Mouse (Mus musculus): ENCODE measurements around the gene Epb41l5. TPM values are rescaled to one million over a fixed set of nuclear protein-coding genes. Genes with fewer than 3 reads are reported as not detected.

The Epb41l5 gene
- polyA plus RNA-seq (2014; fragmentation: Nextera tagmentation; extraction: Ambion mirVana): 53.3 and 54.2 TPM in 2 replicates

DNA sequence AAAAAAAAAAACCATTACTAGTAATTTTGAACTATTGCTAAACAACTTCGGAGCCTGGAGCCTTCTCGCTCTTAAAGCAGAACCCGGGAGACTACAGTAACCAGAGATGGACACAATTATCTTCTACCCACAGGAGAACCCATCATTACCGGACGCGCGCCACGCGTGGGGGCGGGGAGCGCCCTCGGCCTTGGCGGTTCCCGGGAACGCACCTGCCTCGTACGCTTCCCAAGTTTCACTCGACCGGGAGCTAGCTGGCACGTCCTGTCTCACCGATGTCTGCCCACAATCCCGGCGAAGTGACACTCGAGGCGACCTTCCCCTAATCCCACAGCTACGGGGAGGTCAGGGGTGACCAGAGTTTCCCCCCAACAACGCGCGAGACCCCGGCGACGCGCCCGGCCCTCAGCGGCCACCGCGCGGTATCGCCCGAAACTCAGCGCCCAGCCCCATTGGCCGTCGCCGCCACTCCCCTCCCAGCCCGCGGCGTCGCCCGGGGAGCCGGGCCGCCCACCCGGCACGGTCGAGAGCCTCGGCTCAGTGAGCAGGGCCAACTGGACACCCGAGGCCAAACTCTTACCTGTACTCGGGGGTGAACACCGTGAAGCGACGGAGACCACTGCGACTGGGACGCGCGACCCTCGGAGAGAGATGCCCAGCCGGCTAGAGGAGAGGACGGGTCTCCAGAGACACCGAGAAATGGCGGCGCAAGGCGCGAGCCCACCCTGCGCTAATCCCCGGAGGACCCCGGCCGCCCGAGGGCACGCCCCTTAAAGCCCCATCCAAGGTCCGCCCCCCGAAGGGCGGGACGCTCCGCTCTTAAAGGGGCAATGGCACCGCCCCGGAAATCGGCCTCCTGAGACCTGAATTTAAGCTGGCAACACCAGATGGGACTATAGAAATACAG is at the start of gene Epb41l5:
Gene Epb41l5 (minus strand): TSS at position 796 of the 907 bp plus-strand sequence.
- Histone ChIP-seq H3K4me2 (ENCODE audit: low read depth, low read length, severe bottlenecking) (peak within 1 kb of the TSS; percentile 78), H3K9me3 (ENCODE audit: control insufficient read depth, low read length) (no peaks in the 10 kb centered on the region), H3K27ac (ENCODE audit: low read depth, low read length) (peak within 1 kb of the TSS; percentile 79), H3K36me3 (ENCODE audit: control insufficient read depth, insufficient read depth, low read length) (no peaks in the 10 kb centered on the region), H3K4me1 (replicated peaks; ENCODE audit: control insufficient read depth, insufficient read depth, low read length) (no peaks in the 10 kb centered on the region; the same call in 1 of the 2 replicates), H3K4me3 (ENCODE audit: low read depth, low read length) (peak within 1 kb of the TSS; percentile 79), H3K27me3 (ENCODE audit: control insufficient read depth, insufficient read depth, low read length) (no peaks in the 10 kb centered on the region), H3K9ac (ENCODE audit: low read length) (peak within 1 kb of the TSS; percentile 73)
- under 1% methylated on average over 85 of the region's 86 CpGs for WGBS
- DNase-seq (ENCODE audit: low spot score) (peak; percentile 95), ATAC-seq (replicated peaks; ENCODE audit: low FRiP score) (peak; percentile 98)

DNA sequence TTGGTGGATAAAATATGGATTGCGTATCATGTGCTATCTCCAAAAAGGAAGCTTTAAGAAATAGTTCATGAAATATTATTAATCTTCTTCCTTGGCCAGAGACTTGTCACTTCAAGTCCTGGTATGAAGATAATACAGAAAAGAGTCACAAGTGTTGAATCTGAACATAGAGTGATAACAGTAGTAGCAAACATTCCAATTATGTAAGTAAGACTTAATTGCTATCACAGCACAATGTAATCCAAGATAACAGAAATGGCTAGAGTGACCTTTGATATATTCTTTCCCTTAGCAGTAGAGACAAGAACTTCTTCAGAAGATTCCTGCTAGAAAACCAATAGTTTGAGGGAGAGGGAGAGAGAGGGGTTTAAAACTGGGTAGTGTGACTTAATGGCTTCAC is 48.1 kb upstream of the Epb41l5 start:
- DNase-seq (ENCODE audit: low spot score) (no peak), ATAC-seq (replicated peaks; ENCODE audit: low FRiP score) (no peak)
- Histone ChIP-seq H3K4me2 (ENCODE audit: low read depth, low read length, severe bottlenecking) (no peak overlapping the region), H3K27me3 (ENCODE audit: control insufficient read depth, insufficient read depth, low read length) (no peaks in the 10 kb centered on the region), H3K9me3 (ENCODE audit: control insufficient read depth, low read length) (no peaks in the 10 kb centered on the region), H3K4me3 (ENCODE audit: low read depth, low read length) (no peak overlapping the region), H3K9ac (ENCODE audit: low read length) (no peak overlapping the region), H3K4me1 (replicated peaks; ENCODE audit: control insufficient read depth, insufficient read depth, low read length) (no peaks in the 10 kb centered on the region), H3K27ac (ENCODE audit: low read depth, low read length) (no peak overlapping the region), H3K36me3 (ENCODE audit: control insufficient read depth, insufficient read depth, low read length) (no peaks in the 10 kb centered on the region; the same call in 1 of the 2 replicates)
- 100% methylated on average over 1 of the region's 1 CpGs for WGBS

DNA sequence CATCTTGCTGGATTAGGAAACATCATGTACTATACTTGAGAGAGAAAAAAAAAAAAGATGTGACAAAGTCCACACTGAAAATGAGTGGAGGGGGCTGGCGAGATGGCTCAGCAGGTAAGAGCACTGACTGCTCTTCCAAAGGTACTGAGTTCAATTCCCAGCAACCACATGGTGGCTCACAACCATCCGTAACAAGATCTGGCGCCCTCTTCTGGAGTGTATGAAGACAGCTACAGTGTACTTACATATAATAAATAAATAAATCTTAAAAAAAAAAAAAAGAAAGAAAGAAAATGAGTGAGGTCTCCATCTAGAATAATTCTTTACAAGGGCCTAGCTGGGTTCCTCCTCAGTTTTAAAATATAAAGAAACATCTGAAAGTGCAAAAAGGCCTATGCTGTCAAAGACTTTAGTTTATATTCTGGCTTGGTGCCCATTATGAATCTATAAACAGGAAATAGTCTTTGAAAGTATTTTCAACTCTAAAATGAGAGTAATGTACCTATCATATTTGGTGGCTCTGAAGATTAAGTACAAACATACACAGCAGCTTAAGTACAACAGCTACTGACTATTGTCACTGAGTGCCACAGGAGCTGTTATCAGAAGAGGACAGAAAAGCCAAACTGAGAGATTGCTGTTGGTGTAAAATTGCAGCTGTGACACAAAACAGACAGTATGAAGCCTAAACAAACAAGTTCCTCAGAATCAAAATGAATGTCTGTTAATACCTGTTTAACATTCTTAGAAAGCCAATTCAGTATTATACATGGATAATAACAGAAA is 37.2 kb upstream of the Epb41l5 start:
- H3K4me2 ChIP-seq (ENCODE audit: low read depth, low read length, severe bottlenecking): no peak overlapping the region
- ATAC-seq (replicated peaks; ENCODE audit: low FRiP score): no peak
- H3K27ac ChIP-seq (ENCODE audit: low read depth, low read length): no peak overlapping the region
- no peaks in the 10 kb centered on the region for H3K4me1 ChIP-seq (replicated peaks; ENCODE audit: control insufficient read depth, insufficient read depth, low read length)
- no peaks in the 10 kb centered on the region for H3K9me3 ChIP-seq (ENCODE audit: control insufficient read depth, low read length)
- no peak overlapping the region for H3K4me3 ChIP-seq (ENCODE audit: low read depth, low read length)
- H3K36me3 ChIP-seq (ENCODE audit: control insufficient read depth, insufficient read depth, low read length): no peaks in the 10 kb centered on the region
- H3K9ac ChIP-seq (ENCODE audit: low read length): no peak overlapping the region
- DNase-seq (ENCODE audit: low spot score): no peak
- WGBS: 89% methylated on average over 3 of the region's 3 CpGs
- H3K27me3 ChIP-seq (ENCODE audit: control insufficient read depth, insufficient read depth, low read length): no peaks in the 10 kb centered on the region

GRCm38 (mm10) chr1:119681663-119682213 is 32.9 kb upstream of the Epb41l5 start:
- no peaks in the 10 kb centered on the region for H3K4me1 ChIP-seq (replicated peaks; ENCODE audit: control insufficient read depth, insufficient read depth, low read length)
- H3K4me3 ChIP-seq (ENCODE audit: low read depth, low read length): no peak overlapping the region
- H3K9ac ChIP-seq (ENCODE audit: low read length): no peak overlapping the region
- H3K36me3 ChIP-seq (ENCODE audit: control insufficient read depth, insufficient read depth, low read length): no peaks in the 10 kb centered on the region
- no peaks in the 10 kb centered on the region for H3K9me3 ChIP-seq (ENCODE audit: control insufficient read depth, low read length)
- DNase-seq (ENCODE audit: low spot score) (no peak), ATAC-seq (replicated peaks; ENCODE audit: low FRiP score) (peak; percentile 30)
- no peak overlapping the region for H3K4me2 ChIP-seq (ENCODE audit: low read depth, low read length, severe bottlenecking)
- H3K27ac ChIP-seq (ENCODE audit: low read depth, low read length): no peak overlapping the region
- H3K27me3 ChIP-seq (ENCODE audit: control insufficient read depth, insufficient read depth, low read length): no peaks in the 10 kb centered on the region
- WGBS: 45% methylated on average over 2 of the region's 2 CpGs

GRCm38 (mm10) chr1:119674984-119675383 is 26.2 kb upstream of the Epb41l5 start:
- H3K27me3 ChIP-seq (ENCODE audit: control insufficient read depth, insufficient read depth, low read length): no peaks in the 10 kb centered on the region
- WGBS: 88% methylated on average over 1 of the region's 1 CpGs
- H3K9me3 ChIP-seq (ENCODE audit: control insufficient read depth, low read length): no peaks in the 10 kb centered on the region
- DNase-seq (ENCODE audit: low spot score) (no peak), ATAC-seq (replicated peaks; ENCODE audit: low FRiP score) (0 out of 2 replicates have a peak, but pooled peaks have one; percentile 53)
- H3K4me3 ChIP-seq (ENCODE audit: low read depth, low read length): no peak overlapping the region
- H3K4me1 ChIP-seq (replicated peaks; ENCODE audit: control insufficient read depth, insufficient read depth, low read length): no peaks in the 10 kb centered on the region
- H3K27ac ChIP-seq (ENCODE audit: low read depth, low read length): no peak overlapping the region
- H3K9ac ChIP-seq (ENCODE audit: low read length): no peak overlapping the region
- H3K4me2 ChIP-seq (ENCODE audit: low read depth, low read length, severe bottlenecking): no peak overlapping the region
- H3K36me3 ChIP-seq (ENCODE audit: control insufficient read depth, insufficient read depth, low read length): no peaks in the 10 kb centered on the region

GRCm38 (mm10) chr1:119666904-119667303 is 18.1 kb upstream of the Epb41l5 start:
- no peak overlapping the region for H3K9ac ChIP-seq (ENCODE audit: low read length)
- no peaks in the 10 kb centered on the region for H3K9me3 ChIP-seq (ENCODE audit: control insufficient read depth, low read length)
- H3K36me3 ChIP-seq (ENCODE audit: control insufficient read depth, insufficient read depth, low read length): no peaks in the 10 kb centered on the region; the same call in 1 of the 2 replicates
- 92% methylated on average over 7 of the region's 7 CpGs for WGBS
- no peak overlapping the region for H3K4me3 ChIP-seq (ENCODE audit: low read depth, low read length)
- no peak for DNase-seq (ENCODE audit: low spot score)
- no peak for ATAC-seq (replicated peaks; ENCODE audit: low FRiP score)
- H3K27ac ChIP-seq (ENCODE audit: low read depth, low read length): no peak overlapping the region
- no peaks in the 10 kb centered on the region for H3K4me1 ChIP-seq (replicated peaks; ENCODE audit: control insufficient read depth, insufficient read depth, low read length)
- no peaks in the 10 kb centered on the region for H3K27me3 ChIP-seq (ENCODE audit: control insufficient read depth, insufficient read depth, low read length)
- H3K4me2 ChIP-seq (ENCODE audit: low read depth, low read length, severe bottlenecking): no peak overlapping the region

DNA sequence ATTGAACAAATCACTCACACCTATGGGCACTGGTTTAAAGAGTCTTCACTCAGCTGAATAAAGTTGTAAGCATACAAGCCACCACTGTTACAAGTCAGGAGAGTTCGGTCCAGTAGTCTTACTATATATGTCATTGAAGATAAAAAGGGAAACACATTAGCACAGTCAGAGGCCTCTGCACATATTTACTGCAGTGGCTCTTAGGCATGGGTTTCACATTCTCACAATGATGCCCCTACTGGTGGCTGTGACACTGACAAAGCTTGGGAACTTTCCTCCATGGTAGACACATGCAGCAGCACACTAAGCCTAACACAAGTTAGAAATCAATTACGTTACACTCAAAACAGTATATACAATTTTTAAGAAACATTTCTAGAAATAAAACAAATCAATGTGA is 5.5 kb upstream of the Epb41l5 start:
- Histone ChIP-seq H3K27ac (ENCODE audit: low read depth, low read length) (no peak overlapping the region), H3K27me3 (ENCODE audit: control insufficient read depth, insufficient read depth, low read length) (no peaks in the 10 kb centered on the region), H3K4me2 (ENCODE audit: low read depth, low read length, severe bottlenecking) (no peak overlapping the region), H3K9ac (ENCODE audit: low read length) (no peak overlapping the region), H3K36me3 (ENCODE audit: control insufficient read depth, insufficient read depth, low read length) (no peaks in the 10 kb centered on the region), H3K9me3 (ENCODE audit: control insufficient read depth, low read length) (no peaks in the 10 kb centered on the region), H3K4me1 (replicated peaks; ENCODE audit: control insufficient read depth, insufficient read depth, low read length) (no peaks in the 10 kb centered on the region), H3K4me3 (ENCODE audit: low read depth, low read length) (no peak overlapping the region)
- DNase-seq (ENCODE audit: low spot score) (no peak), ATAC-seq (replicated peaks; ENCODE audit: low FRiP score) (no peak)
- 92% methylated on average over 2 of the region's 2 CpGs for WGBS

- Histone ChIP-seq H3K4me1 (replicated peaks; ENCODE audit: control insufficient read depth, insufficient read depth, low read length) (no peaks in the 10 kb centered on the region; the same call in 1 of the 2 replicates), H3K4me3 (ENCODE audit: low read depth, low read length) (no peak overlapping the region), H3K27me3 (ENCODE audit: control insufficient read depth, insufficient read depth, low read length) (no peaks in the 10 kb centered on the region), H3K4me2 (ENCODE audit: low read depth, low read length, severe bottlenecking) (no peak overlapping the region), H3K9me3 (ENCODE audit: control insufficient read depth, low read length) (no peaks in the 10 kb centered on the region), H3K27ac (ENCODE audit: low read depth, low read length) (no peak overlapping the region), H3K36me3 (ENCODE audit: control insufficient read depth, insufficient read depth, low read length) (no peaks in the 10 kb centered on the region), H3K9ac (ENCODE audit: low read length) (no peak overlapping the region)
- no peak for ATAC-seq (replicated peaks; ENCODE audit: low FRiP score)
- no peak for DNase-seq (ENCODE audit: low spot score)
- 93% methylated on average over 5 of the region's 5 CpGs for WGBS
Observed at GRCm38 (mm10) chr1:119650386-119650785, 1.6 kb upstream of the Epb41l5 start.
